Mouse (Mus musculus) embryonic fibroblast, embryonic 13.5 days (primary cell): ENCODE data around the gene Mphosph6.

Source experiments
- CTCF ChIP-seq: IDR thresholded peaks from 2 replicates; pipeline ENCODE4 v1.5.1; 2011; ENCODE audit warnings: mild to moderate bottlenecking, control low read depth, low read length, moderate library complexity, borderline replicate concordance; ENCODE audit not compliant: insufficient read depth
- POLR2A ChIP-seq: IDR thresholded peaks from 2 replicates; pipeline ENCODE4 v1.6.1; 2011; ENCODE audit warnings: low read depth, mild to moderate bottlenecking, control low read depth, low read length, moderate library complexity

DNA sequence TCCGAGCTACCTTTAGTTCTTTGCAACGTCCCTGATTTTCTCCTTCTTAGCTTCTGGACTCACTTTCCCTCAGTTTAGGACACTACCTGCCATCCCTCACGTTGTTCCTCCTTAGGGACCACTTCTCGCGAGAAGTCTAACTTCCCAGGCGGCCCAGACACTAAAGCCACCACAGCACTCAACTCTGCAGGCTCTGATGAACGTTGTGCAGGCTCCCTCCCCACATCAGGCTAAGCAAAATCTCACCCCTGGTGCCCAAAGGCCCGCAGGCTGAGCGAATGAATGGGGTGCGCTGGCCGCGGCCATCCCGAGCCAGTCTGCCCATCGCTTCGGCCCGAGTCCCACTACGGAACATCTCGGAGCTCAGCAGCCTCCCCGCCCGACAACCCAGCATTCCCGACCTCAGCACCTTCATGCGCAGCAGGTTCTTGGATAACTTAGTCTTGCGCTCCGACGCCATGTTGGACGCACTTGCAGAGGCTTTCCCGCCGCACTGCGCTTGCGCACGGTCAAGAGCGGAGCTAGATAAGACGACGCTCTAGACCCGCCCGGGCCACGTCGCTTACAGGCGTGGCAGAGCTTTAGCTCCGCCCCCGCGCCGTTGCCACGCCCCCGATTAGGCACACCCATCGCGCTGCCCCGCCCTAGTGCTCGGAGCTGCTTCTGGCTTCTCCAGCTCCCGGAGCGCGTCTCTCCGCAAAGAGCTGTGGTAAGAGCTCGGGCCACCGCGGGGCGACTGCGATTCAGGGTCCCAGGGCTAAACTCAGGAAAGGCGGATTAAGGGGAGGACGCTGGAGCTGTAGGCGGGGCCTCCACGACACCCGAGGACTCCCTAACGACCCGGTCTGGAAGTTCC, at the start of gene Mphosph6:
- TF ChIP-seq CTCF (no peak), POLR2A (peak; percentile 97)
